Mouse (Mus musculus): ENCODE results near the gene Proca1. TPM values are rescaled to one million over a fixed set of nuclear protein-coding genes. Genes with fewer than 3 reads are reported as not detected.

Proca1 gene
- 28.4 TPM for polyA plus RNA-seq (2014; fragmentation: Illumina TruSeq; extraction: RNeasy Lipid Tissue Mini Kit (QIAGEN cat#74804); ENCODE audit: low read depth, low replicate concordance)

DNA sequence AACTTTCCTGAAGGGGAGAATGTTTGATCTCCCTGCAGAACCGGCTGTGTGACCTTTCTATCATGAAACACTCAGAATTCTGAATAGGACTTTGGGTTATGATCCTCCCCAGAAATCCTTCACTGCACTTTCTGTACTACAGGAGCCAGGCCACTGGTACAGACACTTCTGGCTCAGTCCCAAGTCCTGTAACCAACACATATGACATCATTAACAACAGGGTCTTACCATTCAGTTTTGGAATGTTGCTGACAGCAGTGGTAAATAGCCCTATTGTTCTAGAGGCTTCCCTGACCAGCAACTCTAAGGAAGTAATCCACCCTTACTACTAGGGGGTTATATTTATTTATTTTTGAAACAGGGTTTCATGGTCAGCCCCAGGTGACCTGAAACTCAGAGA is at the start of gene Proca1:
Gene Proca1, plus strand, starts transcription at position 280 of the 400 bp plus-strand sequence.

DNA sequence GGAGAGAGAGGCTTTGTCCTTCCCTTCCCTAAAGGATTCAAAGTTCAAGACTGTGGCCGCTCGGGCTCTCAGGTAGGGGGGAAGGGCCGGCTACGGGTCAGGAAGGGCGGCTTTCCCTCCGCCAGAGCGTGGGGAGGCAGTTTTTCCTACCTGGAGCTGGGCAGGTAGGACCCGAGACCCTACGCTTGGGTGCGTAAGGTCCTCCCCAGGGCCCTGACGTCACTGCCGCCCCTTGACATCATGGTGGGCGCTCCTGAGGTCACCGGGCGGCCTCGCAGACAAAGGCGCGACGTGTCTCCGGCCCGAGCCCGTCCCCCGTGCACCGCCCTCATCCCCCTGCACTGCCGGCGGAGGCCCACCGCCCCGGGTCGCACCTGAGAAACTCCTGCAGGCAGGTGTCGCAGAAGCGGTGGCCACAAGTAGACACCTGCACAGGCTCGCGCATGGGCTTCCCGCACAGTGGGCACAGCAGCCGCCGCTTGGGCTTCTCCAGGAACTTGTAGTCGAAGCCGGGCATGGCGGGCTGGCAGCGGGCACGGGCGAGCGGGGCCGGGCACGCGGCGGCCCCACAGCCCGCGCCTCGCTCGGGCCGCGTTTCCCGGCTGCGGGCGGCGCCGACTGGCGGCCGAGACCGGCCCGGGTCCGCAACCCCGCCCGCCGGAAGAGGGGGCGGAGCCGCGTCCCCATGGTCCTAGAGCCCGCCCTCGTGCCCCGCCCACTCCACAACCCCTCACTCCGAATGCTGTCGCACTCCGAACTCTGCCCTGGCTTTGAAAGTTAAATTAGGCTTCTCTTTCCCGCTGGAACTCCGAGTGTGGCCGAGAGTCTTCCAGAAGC is 28.1 kb upstream of the Proca1 start, which contains the start of gene Traf4:
Gene Traf4, minus strand, starts transcription at position 666 of the 837 bp plus-strand sequence.

DNA sequence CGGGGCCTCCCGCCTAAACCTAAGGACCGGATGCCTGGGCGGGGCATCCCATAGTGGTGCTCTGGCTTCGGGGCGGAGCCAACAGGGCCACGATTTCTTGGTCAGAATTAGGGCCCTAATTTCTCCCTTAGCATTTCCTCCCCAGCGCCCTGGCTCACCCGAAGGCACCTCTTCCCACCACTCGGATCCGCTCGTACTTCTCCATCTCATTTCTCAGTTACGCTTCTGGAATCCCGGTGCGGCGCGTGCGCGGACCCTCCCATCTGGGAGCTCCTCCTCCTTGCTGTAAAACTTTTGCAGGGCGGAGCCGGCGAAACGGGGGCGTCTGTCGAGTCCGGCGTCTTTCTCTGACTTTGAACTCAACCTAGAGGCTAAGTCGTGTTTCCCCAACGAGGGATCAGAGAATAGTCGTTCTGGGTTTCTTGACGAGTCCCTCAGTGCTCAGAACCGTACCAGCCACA is 16.8 kb upstream of the Proca1 start, which contains the start of the genes Nek8 and Tlcd1:
Gene Nek8, minus strand, starts transcription at position 274 of the 461 bp plus-strand sequence.
Gene Tlcd1, plus strand, starts transcription at position 310 of the 461 bp plus-strand sequence.

DNA sequence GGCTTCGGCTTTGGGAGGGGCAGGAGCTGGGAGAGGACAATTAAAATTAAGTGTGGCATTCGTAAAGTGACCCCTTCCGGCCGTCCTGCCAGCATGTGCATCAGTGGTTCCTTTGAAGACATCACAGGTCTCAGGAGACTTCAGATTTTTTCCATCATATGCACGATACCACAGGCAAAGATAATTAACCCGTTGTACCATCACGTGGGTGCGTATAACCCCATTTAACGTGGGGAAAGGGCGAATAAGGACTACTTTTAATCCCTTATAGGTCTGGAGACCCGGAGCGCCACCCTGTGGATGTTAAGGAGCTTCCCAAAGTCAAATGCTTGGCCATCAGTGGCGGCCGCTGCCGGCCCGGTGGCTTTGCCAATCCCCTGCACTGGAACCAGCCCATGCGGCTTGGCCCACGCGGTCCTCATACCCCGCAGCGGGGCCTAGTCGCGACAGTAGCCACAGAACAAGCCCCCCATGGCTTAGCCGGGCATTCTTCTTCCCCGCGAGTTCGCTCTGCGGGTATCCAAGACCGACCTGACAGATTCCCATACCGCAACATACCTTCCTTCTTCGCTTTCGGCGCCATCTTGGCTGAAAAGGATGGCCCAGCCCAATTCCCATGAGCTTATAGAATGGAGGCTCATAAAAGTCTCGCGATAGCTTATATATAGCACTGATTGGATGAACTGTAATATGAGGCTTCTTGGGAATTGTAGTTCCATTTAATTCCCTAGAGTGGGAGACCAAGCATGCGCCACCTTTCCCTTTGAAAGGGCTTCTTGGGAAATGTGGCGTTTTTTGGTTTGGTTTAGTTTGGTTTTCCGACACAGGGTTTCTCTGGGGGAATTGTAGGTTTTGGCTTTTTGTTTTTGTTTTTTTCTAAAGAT is 10.0 kb upstream of the Proca1 start, which contains the start of gene Rpl23a:
Gene Rpl23a, minus strand, starts transcription at position 624 of the 884 bp plus-strand sequence.

DNA sequence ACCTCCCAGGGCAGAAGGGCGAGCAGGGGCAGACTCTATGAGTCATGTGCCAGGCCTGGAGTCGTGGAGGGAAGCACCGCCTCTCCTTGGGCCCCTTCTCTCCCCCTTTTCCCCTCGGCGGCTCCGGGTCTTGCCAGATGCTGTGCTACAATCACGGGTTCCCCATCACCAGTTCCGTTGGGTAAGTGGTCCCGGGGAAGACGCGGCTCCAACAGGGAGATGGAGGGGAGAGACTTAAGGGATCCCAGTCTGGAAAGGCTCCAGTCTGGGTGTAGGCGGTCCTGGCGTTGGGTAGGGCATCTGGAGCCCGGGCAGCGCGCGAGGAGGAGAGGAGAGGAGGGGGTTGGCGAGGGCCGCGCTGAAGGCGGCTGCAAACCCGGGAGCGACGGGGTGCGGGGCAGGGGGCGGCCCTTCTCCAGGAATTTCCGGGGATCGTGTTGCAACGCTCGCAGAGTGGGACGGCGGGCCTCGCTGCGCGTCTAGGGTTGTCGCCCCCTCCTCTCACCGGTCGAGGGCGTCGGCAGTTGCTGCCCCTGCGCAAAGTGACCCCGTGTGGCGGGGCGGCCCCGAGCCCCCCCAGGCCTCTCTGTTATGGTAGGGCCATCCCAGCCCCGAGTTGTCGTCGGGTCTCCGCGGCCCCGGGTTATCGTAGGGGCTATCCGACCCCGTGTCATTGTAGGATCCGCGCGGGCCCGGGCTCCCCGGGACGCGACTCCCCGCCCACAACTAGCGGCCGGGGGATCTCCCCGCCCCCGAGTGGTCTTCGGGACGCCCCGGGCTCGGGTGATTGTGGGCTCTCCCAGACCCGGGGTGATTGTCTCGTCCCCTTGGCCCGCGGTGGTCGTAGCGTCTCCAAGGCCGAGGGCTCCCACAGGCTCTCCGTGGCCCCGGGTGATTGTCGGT is 4.6 kb upstream of the Proca1 start, which contains the start of gene Rab34:
Gene Rab34, plus strand, starts transcription at position 100 of the 903 bp plus-strand sequence.

DNA sequence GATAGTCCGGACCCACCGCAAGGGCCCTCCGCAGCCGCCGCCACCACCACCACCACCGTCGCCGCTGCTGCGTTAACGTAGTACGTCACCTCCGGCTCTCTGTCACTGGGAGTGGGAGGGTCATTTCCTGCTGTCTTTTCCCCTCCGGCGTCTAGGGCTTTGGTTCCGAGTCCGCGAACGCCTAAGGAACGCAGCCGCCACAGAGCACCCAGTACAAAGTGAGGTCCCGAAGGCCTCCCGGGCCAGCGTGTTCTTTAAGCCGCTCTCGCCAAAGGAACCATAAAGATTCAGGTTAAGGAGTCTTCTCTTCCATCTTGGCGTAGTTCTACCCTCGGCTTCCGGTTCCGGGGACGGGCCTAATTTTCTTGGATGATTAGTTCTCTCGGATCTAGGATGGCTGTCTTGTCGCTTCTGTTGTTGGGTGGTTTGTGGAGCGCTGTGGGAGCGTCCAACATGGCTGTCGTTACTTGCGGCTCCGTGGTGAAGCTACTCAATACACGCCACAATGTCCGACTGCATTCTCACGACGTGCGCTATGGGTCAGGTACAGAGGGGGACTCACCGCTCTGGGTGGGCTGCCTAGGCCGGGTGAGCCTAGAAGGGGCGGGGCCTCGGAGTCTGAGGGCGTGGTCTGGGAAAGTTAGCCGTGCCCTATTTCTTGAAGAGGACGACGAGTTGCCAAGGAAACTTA is 52.6 kb downstream of the Proca1 start, which contains the start of the genes Sdf2 and Supt6:
Gene Sdf2, plus strand, starts transcription at position 120 of the 691 bp plus-strand sequence.
Gene Supt6, minus strand, starts transcription at position 361 of the 691 bp plus-strand sequence.

Other genes starting within 250 kb of the Proca1 start
- 20.4 TPM for gene Phf12, start 210.6 kb upstream of the Proca1 start, polyA plus RNA-seq (2014; fragmentation: Illumina TruSeq; extraction: RNeasy Lipid Tissue Mini Kit (QIAGEN cat#74804); ENCODE audit: low read depth, low replicate concordance)
- gene Dhrs13, start 161.1 kb upstream of the Proca1 start, polyA plus RNA-seq (2014; fragmentation: Illumina TruSeq; extraction: RNeasy Lipid Tissue Mini Kit (QIAGEN cat#74804); ENCODE audit: low read depth, low replicate concordance), result 9.0 TPM
- gene Flot2, start 155.5 kb upstream of the Proca1 start, polyA plus RNA-seq (2014; fragmentation: Illumina TruSeq; extraction: RNeasy Lipid Tissue Mini Kit (QIAGEN cat#74804); ENCODE audit: low read depth, low replicate concordance), result 14.0 TPM
- 12.8 TPM for gene Eral1, start 113.0 kb upstream of the Proca1 start, polyA plus RNA-seq (2014; fragmentation: Illumina TruSeq; extraction: RNeasy Lipid Tissue Mini Kit (QIAGEN cat#74804); ENCODE audit: low read depth, low replicate concordance)
- 12.1 TPM for gene Fam222b, start 98.7 kb upstream of the Proca1 start, polyA plus RNA-seq (2014; fragmentation: Illumina TruSeq; extraction: RNeasy Lipid Tissue Mini Kit (QIAGEN cat#74804); ENCODE audit: low read depth, low replicate concordance)
- gene Traf4, start 27.8 kb upstream of the Proca1 start, polyA plus RNA-seq (2014; fragmentation: Illumina TruSeq; extraction: RNeasy Lipid Tissue Mini Kit (QIAGEN cat#74804); ENCODE audit: low read depth, low replicate concordance), result 1.2 TPM
- 4.7 TPM for gene Nek8, start 16.7 kb upstream of the Proca1 start, polyA plus RNA-seq (2014; fragmentation: Illumina TruSeq; extraction: RNeasy Lipid Tissue Mini Kit (QIAGEN cat#74804); ENCODE audit: low read depth, low replicate concordance)
- 38.1 TPM for gene Tlcd1, start 16.7 kb upstream of the Proca1 start, polyA plus RNA-seq (2014; fragmentation: Illumina TruSeq; extraction: RNeasy Lipid Tissue Mini Kit (QIAGEN cat#74804); ENCODE audit: low read depth, low replicate concordance)
- gene Rpl23a, start 9.8 kb upstream of the Proca1 start, polyA plus RNA-seq (2014; fragmentation: Illumina TruSeq; extraction: RNeasy Lipid Tissue Mini Kit (QIAGEN cat#74804); ENCODE audit: low read depth, low replicate concordance), result 709 TPM
- gene Rab34, start 5.0 kb upstream of the Proca1 start, polyA plus RNA-seq (2014; fragmentation: Illumina TruSeq; extraction: RNeasy Lipid Tissue Mini Kit (QIAGEN cat#74804); ENCODE audit: low read depth, low replicate concordance), result 17.8 TPM
- 49.5 TPM for gene Sdf2, start 52.4 kb downstream of the Proca1 start, polyA plus RNA-seq (2014; fragmentation: Illumina TruSeq; extraction: RNeasy Lipid Tissue Mini Kit (QIAGEN cat#74804); ENCODE audit: low read depth, low replicate concordance)
- 24.0 TPM for gene Supt6, start 52.6 kb downstream of the Proca1 start, polyA plus RNA-seq (2014; fragmentation: Illumina TruSeq; extraction: RNeasy Lipid Tissue Mini Kit (QIAGEN cat#74804); ENCODE audit: low read depth, low replicate concordance)
- 106 TPM for gene 2610507B11Rik, start 68.4 kb downstream of the Proca1 start, polyA plus RNA-seq (2014; fragmentation: Illumina TruSeq; extraction: RNeasy Lipid Tissue Mini Kit (QIAGEN cat#74804); ENCODE audit: low read depth, low replicate concordance)
- 0.58 TPM for gene BC030499, start 97.4 kb downstream of the Proca1 start, polyA plus RNA-seq (2014; fragmentation: Illumina TruSeq; extraction: RNeasy Lipid Tissue Mini Kit (QIAGEN cat#74804); ENCODE audit: low read depth, low replicate concordance)
- gene Spag5, start 108.1 kb downstream of the Proca1 start, polyA plus RNA-seq (2014; fragmentation: Illumina TruSeq; extraction: RNeasy Lipid Tissue Mini Kit (QIAGEN cat#74804); ENCODE audit: low read depth, low replicate concordance), result 2.7 TPM
- gene Aldoc, start 129.6 kb downstream of the Proca1 start, polyA plus RNA-seq (2014; fragmentation: Illumina TruSeq; extraction: RNeasy Lipid Tissue Mini Kit (QIAGEN cat#74804); ENCODE audit: low read depth, low replicate concordance), result 7.2 TPM
- 5.2 TPM for gene Pigs, start 135.0 kb downstream of the Proca1 start, polyA plus RNA-seq (2014; fragmentation: Illumina TruSeq; extraction: RNeasy Lipid Tissue Mini Kit (QIAGEN cat#74804); ENCODE audit: low read depth, low replicate concordance)
- 5.7 TPM for gene Unc119, start 150.1 kb downstream of the Proca1 start, polyA plus RNA-seq (2014; fragmentation: Illumina TruSeq; extraction: RNeasy Lipid Tissue Mini Kit (QIAGEN cat#74804); ENCODE audit: low read depth, low replicate concordance)
- not detected for gene Foxn1, start 193.2 kb downstream of the Proca1 start, polyA plus RNA-seq (2014; fragmentation: Illumina TruSeq; extraction: RNeasy Lipid Tissue Mini Kit (QIAGEN cat#74804); ENCODE audit: low read depth, low replicate concordance)
- not detected for gene Slc13a2, start 228.8 kb downstream of the Proca1 start, polyA plus RNA-seq (2014; fragmentation: Illumina TruSeq; extraction: RNeasy Lipid Tissue Mini Kit (QIAGEN cat#74804); ENCODE audit: low read depth, low replicate concordance)